Mouse (Mus musculus): ENCODE measurements around the gene Shisal2a. TPM values are rescaled to one million over a fixed set of nuclear protein-coding genes. Genes with fewer than 3 reads are reported as not detected.

Gene Shisal2a
- total and polyA plus RNA-seq, 3 experiments = not detected

DNA sequence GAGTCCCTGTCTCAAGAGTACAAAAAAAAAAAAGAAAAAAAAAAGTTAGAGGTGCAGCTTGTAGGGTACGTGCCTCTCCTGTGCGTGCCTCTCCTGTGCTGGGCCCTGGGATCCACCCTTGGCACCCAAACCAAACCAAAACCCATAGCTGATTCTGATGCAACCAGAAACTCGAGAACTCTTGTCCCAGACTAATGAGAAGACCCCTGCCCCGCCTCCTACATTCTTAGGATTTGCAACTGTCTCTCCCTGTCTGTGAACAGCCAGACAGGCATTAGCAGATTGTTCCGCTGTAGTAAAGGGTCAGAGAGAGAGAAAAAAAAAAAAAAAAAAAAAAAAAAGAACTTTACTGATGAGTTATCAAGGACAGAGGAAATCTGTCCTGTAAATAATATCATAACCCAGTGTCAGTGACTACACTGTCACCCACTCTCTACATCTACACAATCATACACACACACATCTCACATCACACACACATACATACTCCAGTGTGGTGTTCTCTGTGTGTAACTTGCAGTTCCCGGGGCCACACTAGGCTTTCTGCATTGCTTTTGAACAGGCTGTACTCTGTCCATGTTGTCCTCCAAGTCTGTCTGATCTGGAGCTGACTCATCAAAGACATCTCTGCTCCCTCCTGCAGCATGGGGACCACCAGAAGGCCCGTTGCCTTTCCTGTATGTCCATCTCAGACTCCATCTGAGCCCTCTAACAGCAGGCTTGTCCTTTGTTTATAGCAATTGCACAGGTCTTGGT is 19.6 kb downstream of the Shisal2a start:
- Histone ChIP-seq H3K4me2 (ENCODE audit: insufficient read depth, low read depth, poor library complexity, severe bottlenecking) (peak overlapping the region; percentile 45; the same call in 1 of the 2 replicates), H3K27ac (ENCODE audit: insufficient read depth, low read depth) (no peak overlapping the region), H3K36me3 (replicated peaks in 1 of 2; ENCODE audit: control insufficient read depth in 1 of 2, insufficient read depth in 1 of 2, low read length in 1 of 2) (no peaks in the 10 kb centered on the region), H3K79me2 (replicated peaks; ENCODE audit: control insufficient read depth, extremely low read depth, insufficient read depth, poor library complexity, severe bottlenecking) (no peaks in the 10 kb centered on the region), H3K4me1 (ENCODE audit: control insufficient read depth in 1 of 2, insufficient read depth in 2 of 2) (peaks cover 4 to 20% of the 10 kb centered on the region in 2 experiments), H3K9me3 (replicated peaks; ENCODE audit: low read length) (no peaks in the 10 kb centered on the region), H3K4me3 (replicated peaks in 1 of 3; ENCODE audit: low read depth in 2 of 3, low read length in 2 of 3, poor library complexity in 1 of 3) (no peak overlapping the region), H3K27me3 (replicated peaks) (peaks cover 7% of the 10 kb centered on the region), H3K9ac (ENCODE audit: insufficient read depth, low read depth) (no peak overlapping the region)
- dilution Hi-C loops (cut with MboI; ENCODE audit: extremely low pct_ligation_motif_present, extremely low pct_unique_long_range_greater_than_20kb, low sequenced_read_pairs) = no loop called here
- 0 out of 2 replicates have a peak, but pooled peaks have one; percentile 8 for TF ChIP-seq EP300 (IDR thresholded peaks at IDR 0.05; ENCODE audit: low read length)
- TF ChIP-seq TBP (conservative IDR thresholded peaks at IDR 0.05; ENCODE audit: low read depth, low read length) = no peak
- no peak for TF ChIP-seq ZKSCAN1 (IDR thresholded peaks at IDR 0.05; ENCODE audit: borderline replicate concordance, low read depth, low read length)
- no peak for TF ChIP-seq MAX (IDR thresholded peaks at IDR 0.05; ENCODE audit: low read length)
- TF ChIP-seq ETS1 (conservative IDR thresholded peaks at IDR 0.05; ENCODE audit: low read depth, low read length) = no peak
- peak; percentile 77 for TF ChIP-seq ZNF384 (IDR thresholded peaks at IDR 0.05; ENCODE audit: low read depth, low read length)
- no peak for TF ChIP-seq NELFE (IDR thresholded peaks at IDR 0.05; ENCODE audit: low read depth, low read length)
- DNase-seq (ENCODE audit: extremely low read depth) = no peak
- in situ Hi-C loops (cut with MboI; ENCODE audit: low pct_ligation_motif_present, low pct_unique_long_range_greater_than_20kb, low sequenced_read_pairs) = no loop called here

GRCm38 (mm10) chr4:108362321-108363261 is 20.6 kb downstream of the Shisal2a start:
- TF ChIP-seq MEF2A (IDR thresholded peaks at IDR 0.05; ENCODE audit: borderline replicate concordance, low read depth, low read length) (no peak), NELFE (IDR thresholded peaks at IDR 0.05; ENCODE audit: low read depth, low read length) (no peak), RAD21 (IDR thresholded peaks at IDR 0.05; ENCODE audit: low read depth, low read length) (no peak), ZNF384 (IDR thresholded peaks at IDR 0.05; ENCODE audit: low read depth, low read length) (no peak), ETS1 (conservative IDR thresholded peaks at IDR 0.05; ENCODE audit: low read depth, low read length) (peak; percentile 44), JUND (conservative IDR thresholded peaks at IDR 0.05; ENCODE audit: low read depth, low read length) (no peak), RCOR1 (conservative IDR thresholded peaks at IDR 0.05; ENCODE audit: low read depth, low read length) (no peak), MAZ (IDR thresholded peaks at IDR 0.05; ENCODE audit: low read depth, low read length) (no peak), EP300 (IDR thresholded peaks at IDR 0.05; ENCODE audit: low read length) (0 out of 2 replicates have a peak, but pooled peaks have one; percentile 34), BHLHE40 (IDR thresholded peaks at IDR 0.05; ENCODE audit: low read depth, low read length) (peak; percentile 29; the same call in 1 of the 2 replicates), TCF12 (IDR thresholded peaks at IDR 0.05; ENCODE audit: low read depth, low read length) (peak; percentile 19; the same call in 1 of the 2 replicates)
- dilution Hi-C loops (cut with MboI; ENCODE audit: extremely low pct_ligation_motif_present, extremely low pct_unique_long_range_greater_than_20kb, low sequenced_read_pairs) = no loop called here
- H3K4me1 ChIP-seq (ENCODE audit: control insufficient read depth in 1 of 2, insufficient read depth in 2 of 2) = peaks cover 4 to 20% of the 10 kb centered on the region in 2 experiments
- peak overlapping the region; percentile 45; the same call in 1 of the 2 replicates for H3K4me2 ChIP-seq (ENCODE audit: insufficient read depth, low read depth, poor library complexity, severe bottlenecking)
- H3K9ac ChIP-seq (ENCODE audit: insufficient read depth, low read depth) = no peak overlapping the region
- no peaks in the 10 kb centered on the region for H3K36me3 ChIP-seq (replicated peaks in 1 of 2; ENCODE audit: control insufficient read depth in 1 of 2, insufficient read depth in 1 of 2, low read length in 1 of 2)
- in situ Hi-C loops (cut with MboI; ENCODE audit: low pct_ligation_motif_present, low pct_unique_long_range_greater_than_20kb, low sequenced_read_pairs) = no loop called here
- no peak overlapping the region for H3K4me3 ChIP-seq (replicated peaks in 1 of 3; ENCODE audit: low read depth in 2 of 3, low read length in 2 of 3, poor library complexity in 1 of 3)
- H3K27me3 ChIP-seq (replicated peaks) = peaks cover 7% of the 10 kb centered on the region
- peak; percentile 43 for DNase-seq (ENCODE audit: extremely low read depth)
- no peaks in the 10 kb centered on the region for H3K79me2 ChIP-seq (replicated peaks; ENCODE audit: control insufficient read depth, extremely low read depth, insufficient read depth, poor library complexity, severe bottlenecking)
- H3K9me3 ChIP-seq (replicated peaks; ENCODE audit: low read length) = no peaks in the 10 kb centered on the region
- H3K27ac ChIP-seq (ENCODE audit: insufficient read depth, low read depth) = no peak overlapping the region

All from CH12.LX (cell line).